Mouse (Mus musculus) cerebellum, adult 9-11 months (tissue): ENCODE data around the gene Ext2.

Source experiments
- DNase-seq: peaks from one replicate; pipeline ENCODE4 v3.0.0; 2022

The Ext2 gene

DNA sequence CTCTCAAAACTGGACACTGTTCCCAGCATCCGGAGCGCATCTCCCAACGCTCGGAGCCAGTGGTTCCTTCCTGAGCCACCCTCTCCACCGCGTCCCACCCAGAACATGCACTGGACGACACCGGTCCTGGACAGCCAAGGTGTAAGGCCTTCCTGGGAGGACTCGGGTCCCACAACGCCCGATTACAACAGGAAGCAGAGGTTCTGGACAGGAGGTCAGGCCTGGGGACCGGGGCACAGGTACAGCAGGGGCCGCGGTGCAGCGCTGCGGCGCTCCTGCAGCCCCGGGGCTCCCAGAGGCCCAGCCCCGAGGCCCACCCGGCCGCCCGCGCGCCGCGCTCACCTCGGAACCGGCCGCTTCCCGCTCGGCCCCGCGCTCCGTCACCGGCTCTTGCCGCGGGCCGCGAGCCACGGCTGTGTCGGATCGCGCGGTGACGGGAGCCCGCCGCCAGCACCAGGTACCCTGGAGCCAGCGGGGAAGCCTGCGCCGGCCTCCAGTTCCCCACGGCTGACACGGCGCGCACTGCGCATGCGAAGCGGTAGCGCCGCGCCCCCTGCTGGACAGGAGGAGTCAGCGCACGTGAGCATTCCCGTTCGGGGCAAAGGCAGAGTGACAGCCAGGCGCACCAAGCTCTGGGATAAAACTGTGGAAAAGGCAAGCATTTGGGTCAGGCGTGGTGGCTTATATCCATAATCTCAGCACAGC, at the start of gene Ext2:
TSS of gene Ext2 (minus strand) at position 524 of the 705 bp plus-strand sequence.
- DNase-seq: peak; percentile 90

DNA sequence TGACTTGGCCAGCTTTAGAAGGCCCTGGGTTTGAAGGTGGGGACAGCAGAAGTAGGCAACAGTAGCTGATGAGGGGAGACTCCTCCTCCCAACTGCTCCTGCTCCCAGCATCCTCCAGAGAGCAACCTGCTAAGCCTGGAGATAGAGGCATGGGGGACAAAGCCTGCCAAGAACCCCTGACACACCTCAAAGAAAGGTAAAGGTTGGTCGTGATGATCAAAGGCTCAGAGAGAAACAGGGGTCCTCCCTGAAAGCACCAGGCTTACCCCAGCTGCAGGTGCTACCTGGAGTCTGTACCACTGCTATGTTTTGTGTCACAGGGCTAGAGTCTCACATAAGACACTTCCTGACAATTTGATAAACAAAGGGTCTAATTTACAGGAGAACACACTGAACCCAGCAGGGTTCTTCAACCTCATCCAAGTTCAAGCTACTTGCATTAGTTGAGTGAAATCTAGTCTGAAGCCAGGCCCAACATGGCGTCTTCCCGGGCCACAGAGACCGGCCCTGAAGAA, 49.1 kb upstream of the Ext2 start:
- DNase-seq: no peak

DNA sequence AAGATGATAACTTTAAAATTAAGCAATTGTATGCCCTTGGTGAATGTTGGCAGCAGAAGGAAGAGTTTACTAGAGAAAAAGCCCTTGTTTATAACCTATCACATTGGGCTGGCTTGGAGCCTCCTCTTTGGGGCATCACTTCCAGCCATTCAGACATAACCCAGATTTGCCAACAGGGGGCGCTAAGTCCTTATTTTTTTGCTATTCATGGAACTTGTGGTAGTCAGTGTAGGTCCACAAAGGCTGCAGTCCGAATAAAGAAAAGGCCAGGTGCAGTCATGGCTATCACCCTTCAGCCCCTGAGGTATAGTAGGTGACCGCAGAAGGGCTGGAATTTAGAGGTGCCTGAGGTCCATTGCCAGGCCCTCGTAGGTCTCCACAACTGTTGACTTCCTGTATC, 48.5 kb upstream of the Ext2 start:
- peak; percentile 60 for DNase-seq

DNA sequence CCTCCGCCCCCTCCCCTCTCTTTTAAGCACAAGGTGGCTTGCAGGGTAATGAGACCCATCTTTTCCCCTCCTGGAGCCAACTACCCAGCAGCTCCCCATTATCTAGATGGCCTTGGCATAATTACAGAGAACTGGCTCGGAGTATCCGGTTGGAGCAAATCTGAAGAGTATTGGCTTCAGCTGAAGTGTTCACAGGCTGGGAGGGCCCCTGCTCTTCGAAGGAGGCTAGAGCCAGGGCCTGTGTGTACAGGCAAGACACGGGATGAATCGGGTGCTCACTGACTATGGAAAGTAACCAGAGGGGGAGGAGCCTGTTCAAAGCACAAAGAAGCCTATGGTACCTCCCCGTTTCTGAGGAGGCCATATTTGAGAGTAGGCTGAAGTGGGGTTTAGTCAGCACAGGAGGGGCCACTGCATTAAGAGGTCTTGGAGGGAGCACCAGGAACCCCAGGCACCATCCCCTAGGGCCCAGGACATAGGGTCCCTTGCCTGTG, 46.8 kb upstream of the Ext2 start, which contains the start of gene Accsl:
TSS of gene Accsl (minus strand) at position 51 of the 494 bp plus-strand sequence.
- DNase-seq: no peak

DNA sequence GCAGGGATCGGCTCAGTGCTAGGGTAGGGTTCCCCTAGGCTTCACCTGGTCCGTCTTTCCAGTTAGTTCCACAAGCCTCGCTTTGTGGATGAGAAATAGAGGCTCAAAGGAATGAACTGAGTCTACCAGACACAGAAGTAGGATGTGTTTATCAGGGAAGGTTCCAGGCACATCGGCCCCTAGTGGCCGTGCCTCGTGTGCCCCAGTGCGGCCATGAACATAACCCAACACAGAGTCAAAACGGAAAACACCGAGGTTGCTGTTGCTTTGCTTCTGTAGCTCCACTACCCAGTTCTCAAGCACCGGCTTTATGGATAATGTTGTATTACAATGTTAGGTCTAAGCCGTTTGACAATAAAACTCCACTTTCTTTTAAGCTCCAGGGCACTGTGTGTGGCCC, 46.2 kb upstream of the Ext2 start:
- DNase-seq: no peak

DNA sequence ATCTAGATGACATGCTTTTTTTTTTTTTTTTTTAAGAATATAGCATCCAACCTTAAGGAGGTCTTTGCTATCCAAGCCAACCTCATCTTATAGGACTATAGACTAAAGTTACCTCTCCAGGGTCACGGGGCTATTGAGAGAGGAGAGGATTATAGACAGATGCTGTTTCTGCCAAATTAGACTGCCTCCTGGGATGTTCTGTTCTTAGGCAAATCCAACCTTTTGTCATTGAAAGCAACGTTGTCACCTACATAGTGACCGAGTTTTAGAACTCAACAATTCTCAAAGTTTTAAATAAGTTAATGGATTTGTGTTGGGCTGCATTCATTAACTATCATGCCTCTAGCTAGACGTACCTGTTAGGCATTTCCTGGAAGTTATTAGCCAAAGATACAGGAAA, 40.9 kb upstream of the Ext2 start:
- no peak for DNase-seq

DNA sequence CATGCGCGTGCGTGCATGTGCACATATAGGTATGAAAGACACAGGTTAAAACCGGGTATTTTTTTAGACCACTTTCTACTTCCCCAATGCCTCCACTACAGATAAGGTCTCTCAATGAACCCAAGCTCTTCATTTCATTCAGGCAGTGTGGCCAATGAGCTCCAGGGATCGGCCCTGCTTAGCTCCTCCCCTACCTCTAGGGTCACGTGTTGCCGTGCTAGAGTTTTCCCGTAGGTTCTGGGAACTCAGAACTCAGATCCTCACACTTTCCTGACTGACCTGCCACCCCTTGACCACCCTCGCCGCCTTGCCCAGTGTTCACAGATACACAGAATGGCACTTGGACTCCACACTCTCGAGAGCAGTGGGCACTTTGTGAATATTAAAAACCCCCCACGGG, 36.5 kb upstream of the Ext2 start:
- DNase-seq: no peak

DNA sequence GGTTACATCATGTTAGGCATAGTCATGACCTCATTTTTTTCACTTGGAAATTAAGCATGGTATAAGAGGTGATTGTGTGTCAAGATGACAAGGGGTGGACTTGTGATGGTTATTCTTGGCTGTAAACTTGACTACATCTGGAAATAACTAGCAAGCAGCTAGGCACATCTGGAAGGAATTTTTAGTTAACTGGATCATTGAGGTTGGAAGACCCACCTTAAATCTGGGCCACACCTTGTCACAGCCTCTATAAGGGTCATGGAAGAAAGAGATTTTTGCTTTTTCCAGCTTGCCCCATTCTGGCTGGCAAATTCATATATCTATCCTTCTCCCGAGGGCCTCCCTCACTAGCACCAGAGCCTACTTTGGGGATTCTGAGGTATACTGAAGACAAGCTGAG, 28.9 kb upstream of the Ext2 start:
- no peak for DNase-seq

DNA sequence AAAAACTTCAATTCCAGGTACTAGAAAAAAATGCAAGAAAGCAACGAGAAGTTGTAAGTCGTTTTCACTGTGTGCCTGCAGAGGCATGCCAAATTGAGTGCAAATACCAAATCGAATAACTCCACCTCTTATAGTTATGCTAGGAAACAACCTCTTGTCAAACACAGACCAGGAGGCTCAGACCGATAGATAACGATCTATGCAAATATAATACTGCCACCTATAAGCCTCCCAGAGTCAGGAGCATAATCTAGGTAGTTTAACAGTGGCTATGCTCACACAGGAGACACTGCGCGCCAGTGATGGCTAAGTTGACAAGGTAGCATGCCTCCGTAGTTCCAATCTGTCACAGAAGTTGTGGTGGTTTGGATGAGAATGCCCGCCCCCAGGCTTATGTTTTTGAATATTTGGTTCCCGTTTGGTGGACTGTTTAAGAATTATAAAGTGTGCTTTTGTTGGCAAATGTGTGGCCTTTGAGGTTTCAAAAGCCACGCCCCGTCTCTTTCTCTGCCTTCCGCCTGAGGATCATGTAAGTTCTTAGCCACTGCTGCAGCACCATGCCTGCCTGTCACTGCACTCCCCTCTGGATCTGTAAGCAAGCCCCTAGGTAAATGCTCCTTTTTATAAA, 28.1 kb upstream of the Ext2 start:
- DNase-seq: no peak

DNA sequence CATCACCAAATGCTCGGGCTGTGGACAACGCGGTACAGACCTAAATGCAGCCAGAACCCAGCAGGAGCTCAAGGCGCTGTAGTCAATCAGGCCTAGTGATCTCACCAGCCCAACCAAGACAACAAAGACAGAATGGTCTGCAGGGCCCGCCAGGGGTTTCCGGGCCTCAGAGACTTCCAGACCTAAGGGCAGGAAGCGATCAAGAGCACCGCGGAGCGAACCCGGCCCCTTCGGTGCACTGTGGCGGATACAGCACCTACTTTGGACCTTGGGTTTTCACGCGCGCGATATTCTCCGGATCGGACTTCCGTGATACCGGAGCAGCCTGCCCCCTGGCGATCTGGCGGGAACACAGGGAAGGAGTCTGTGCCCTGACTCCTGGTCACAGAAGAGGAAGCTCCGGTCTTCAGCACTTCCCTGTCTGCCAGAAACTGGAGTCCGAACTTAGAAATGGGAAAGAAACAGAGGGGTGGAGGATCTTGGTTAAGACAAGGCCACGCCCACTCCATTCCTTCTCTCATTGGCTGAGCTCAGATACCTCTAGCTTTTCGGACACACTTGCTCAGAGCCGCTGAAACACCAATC, 27.2 kb upstream of the Ext2 start, which contains the start of gene Accs:
TSS of gene Accs (minus strand) at position 439 of the 585 bp plus-strand sequence.
- DNase-seq: peak; percentile 71

DNA sequence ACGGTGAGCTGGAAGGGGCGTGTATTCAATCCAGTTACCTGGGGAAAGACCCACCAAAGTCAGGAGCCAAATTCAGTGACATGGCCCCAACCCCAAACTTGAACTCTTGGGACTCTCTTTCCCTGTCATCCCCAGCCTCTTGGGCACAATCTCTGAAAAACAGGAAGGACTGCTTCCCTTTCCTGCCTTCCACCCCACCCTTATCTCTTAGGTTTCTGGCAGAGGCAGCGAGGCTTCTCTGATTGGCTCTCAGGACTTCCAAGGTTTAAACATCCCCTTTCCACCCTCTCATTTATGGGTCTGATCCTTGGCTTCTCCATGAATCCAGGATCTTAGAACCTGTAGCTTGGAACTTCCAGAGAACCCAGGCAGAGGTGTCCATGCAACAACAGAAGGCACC, 19.0 kb upstream of the Ext2 start:
- no peak for DNase-seq

DNA sequence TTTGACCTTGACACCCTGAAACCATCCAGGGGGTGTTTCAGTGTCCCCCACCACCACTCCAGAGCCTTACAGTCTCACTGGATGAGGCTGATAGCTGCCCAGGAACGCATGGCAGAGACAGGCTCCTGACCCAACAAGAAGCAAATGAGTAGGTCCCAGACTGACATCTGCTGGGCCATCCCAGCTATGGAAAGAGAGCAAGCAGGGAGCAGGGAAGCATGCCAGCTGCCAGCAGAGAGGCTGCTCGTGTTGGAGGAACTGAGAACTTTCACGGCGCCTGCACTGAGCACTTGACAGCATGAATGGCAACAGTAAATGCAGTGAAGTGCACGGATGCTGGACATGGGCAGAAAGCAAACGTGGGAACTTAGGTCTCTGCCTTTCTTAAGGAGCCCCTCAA, 17.7 kb upstream of the Ext2 start:
- no peak for DNase-seq

DNA sequence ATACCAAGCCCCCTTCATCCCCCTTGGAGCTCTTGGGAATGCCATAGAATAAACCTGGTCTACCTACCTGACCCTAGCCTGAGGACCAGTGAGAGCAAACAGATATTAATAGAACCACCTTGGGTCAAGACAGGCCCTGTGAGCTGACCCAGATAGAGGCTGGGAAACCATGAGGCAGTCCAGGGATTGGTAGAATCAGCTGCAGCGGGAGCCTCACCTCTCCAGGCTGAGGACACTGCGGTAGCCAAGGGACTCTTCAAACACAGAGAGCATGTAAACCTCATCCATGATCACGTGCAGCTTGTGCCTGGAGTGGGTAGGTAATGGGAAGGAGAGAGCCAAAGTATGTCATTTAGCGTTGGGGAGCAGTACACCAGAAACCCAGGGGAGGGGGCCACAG, 16.6 kb upstream of the Ext2 start:
- DNase-seq: no peak

DNA sequence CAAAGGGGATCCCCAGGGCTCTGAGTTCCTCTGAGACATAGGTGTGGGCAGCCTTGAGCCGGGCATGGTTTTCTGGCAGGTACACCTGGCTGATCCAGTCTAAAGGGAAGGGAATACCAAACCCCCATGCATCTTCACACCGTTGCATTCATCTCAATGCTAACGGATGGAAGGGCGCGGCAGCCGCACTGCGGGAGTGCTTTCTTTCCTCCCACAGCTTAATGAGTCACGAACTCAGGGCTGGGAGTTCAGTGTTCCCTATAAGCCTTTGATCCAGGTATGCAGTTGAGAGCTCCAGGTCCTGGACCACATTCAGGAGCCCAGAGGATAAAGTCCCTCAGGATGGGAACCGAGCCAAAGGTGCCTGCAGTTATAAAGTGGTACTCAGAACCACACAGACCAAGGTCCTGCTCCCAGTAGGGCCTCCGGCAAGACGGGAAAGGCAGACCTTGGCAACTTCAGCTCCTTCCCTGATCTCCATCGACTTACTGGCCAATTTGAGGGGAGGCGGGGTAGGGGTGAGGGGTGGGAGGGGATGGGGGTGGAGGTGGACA, 13.9 kb upstream of the Ext2 start:
- no peak for DNase-seq

DNA sequence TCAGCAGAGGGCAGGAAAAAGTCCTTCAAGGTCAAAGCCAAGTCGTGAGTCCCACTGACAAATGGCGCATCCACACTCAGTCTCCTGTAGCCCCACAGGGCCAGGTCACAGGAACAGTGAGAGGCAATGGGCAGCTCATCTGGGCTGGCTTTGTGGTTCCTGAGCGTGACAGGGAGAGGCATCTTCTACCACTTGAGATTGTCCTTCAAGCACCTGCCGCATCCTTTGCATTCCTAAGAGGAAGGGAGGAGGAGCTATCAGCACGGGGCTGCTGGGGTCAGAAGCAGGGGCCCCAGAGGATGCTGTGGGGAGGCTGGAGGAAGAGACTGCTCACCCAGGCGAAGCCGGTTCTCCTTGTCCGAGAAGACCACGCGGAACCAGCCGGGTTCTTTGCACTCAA, 13.2 kb upstream of the Ext2 start:
- DNase-seq: no peak

DNA sequence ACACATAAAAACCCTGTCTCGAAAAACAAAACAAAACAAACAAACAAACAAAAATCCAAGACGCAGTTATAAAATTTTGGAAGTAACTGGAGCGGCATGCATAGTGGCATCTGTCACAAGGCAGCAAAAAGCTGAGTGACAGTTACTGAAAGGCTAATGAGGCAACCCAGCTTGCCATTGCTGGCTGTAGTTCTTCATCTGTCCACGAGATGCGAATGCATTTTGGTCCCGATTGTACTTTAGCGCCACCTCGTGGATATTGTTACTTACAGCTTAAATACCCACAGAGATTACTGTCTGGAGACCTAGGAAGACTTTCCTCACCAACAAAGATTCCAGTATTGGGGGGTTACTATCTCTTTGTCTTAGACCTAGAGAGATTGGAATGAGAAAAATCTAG, 1.2 kb upstream of the Ext2 start:
- DNase-seq: peak; percentile 77

DNA sequence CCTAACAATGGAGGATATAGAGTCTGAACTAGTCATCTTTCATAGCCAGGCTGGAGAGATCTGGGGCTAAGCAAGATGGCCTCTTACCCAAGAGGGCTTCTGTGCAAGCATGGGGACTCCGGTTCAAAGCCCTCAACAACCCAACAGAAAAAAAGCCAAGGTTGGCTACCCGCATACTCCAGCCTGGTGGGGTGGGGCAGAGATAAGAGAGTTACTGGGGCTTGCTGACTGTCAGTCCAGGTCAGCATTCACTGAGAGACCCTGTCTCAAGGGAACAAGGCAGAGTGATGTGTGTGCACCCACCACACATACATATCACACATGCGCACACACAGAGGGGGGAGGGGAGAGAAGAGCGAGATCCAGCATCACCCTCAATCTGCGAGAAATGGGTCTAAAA, 4.6 kb downstream of the Ext2 start:
- DNase-seq: no peak

DNA sequence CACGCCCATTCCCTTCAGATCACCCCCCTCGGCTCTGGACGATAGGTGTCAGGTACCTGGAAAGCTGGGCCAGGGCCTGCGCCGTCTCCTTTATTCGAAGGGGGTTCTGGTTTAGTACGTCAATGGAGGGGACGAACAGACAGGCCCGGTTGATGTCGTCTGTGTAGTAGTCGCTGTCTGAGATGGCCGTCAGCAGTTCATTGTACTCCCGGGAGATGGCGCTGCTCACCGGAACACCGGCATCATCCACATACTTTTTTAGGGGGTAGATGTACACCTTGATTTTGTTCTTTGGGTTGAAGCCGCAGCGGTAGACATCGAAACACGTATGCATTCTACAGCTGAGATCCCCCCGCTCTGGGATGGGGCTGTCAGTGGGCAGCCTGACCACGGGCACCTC, 9.0 kb downstream of the Ext2 start:
- peak; percentile 33 for DNase-seq

DNA sequence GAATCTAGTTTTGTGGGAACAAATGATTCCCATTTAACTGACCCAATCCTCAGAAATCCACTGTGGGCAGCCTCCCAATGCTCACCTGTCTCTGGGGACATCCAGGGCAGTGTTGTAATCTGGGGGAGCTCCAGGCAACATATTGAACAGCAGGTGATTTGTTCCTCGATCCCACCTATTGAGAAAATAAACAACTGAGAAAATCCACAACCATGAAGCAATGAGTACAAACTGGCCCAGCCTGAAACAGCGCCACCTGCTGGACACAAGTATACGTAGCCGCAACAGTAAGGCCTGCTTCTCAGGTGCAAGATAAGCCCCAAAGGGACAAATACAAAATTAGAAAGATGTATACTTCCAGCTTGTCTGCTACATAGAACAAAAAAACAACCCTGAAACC, 10.6 kb downstream of the Ext2 start:
- DNase-seq: peak; percentile 65

DNA sequence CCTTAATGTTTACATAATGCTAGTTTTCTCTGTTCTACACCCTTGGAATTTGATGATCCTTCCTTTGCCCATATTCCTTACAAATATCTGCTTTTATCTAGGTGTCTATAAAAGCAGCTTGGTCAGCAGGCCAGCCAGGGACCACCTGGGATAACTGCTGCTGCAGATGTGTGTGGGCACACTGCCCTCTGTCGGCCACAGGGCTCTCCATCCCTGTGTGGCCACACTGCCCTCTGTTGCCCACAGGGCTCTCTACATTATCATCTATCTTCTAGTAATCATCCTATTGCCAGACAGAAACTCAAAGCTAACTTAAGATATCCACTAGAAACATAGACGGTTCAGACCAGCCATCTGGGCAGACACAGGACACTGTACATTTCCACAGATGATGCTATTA, 12.4 kb downstream of the Ext2 start:
- DNase-seq: peak; percentile 54

DNA sequence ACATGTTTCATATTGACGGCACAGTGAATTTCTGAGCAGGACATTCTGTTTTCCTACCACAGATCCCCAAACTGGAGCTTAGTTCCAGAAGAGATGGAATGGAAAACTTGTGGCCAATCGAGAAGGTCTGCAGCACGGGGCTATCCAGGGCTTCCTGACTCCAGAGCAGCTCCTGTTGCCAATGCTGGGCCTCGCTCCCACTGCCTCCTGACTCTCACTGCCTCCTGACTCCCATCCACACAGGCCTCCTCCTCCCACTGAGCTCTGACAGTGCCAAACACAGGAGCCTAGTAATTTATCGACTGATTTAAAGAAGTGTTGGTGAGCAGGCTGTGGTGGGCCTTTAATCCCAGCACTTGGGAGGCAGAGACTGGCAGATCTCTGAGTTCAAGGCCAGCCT, 14.3 kb downstream of the Ext2 start:
- DNase-seq: peak; percentile 62

DNA sequence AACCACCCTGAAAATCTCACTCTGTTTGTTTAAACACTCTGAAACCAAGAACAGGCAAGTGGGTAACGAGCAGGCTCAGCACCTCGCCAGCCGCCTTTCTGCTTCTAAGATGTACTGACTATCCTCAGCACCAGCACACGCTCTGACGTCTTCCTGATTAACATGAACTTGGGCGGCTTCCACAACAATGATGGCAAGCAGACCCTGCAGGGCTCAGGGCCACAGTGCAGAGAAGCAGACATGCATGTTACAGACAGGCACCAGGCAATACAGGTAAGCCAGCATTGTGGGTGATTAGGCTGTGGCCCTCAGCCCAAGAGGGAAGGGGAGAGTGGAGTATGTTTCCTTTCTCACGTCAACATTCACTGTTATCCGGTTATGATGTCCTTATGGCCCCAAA, 14.9 kb downstream of the Ext2 start:
- peak; percentile 12 for DNase-seq

DNA sequence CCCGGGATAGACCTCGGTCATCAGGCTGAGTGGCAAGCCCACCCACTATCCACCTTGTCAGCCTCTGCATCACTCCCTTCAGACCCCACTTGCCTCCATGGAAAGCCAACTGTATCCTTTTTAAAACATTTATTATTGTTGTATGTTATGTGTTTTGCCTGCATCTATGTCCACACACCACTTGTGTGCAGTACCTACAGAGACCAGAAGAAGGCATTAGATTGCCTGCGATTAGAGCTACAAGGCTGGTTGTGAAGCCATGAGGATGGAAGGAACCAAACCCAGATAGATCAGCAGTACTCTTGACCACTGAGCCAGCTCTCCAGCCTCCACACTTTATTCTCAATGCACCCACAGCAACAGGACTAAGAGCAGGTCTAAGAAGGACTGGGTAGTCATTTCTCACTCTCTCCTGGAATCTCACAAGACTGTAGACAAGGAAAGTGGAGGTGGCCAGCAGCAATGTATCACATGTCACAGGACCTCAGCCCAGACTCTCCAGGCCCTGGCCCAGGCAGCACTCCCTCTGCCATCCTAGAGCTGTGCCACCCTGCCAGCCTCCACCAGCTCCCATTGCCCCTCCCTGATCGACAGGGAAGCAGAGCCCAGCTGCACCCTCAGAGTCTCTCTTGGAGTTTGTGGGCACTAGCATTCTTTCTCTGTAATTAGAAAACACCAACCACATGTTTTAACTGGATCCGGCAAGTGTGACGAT, 15.7 kb downstream of the Ext2 start:
- DNase-seq: peak; percentile 34
